Mouse (Mus musculus): ENCODE measurements around the gene B4galt1.

DNA sequence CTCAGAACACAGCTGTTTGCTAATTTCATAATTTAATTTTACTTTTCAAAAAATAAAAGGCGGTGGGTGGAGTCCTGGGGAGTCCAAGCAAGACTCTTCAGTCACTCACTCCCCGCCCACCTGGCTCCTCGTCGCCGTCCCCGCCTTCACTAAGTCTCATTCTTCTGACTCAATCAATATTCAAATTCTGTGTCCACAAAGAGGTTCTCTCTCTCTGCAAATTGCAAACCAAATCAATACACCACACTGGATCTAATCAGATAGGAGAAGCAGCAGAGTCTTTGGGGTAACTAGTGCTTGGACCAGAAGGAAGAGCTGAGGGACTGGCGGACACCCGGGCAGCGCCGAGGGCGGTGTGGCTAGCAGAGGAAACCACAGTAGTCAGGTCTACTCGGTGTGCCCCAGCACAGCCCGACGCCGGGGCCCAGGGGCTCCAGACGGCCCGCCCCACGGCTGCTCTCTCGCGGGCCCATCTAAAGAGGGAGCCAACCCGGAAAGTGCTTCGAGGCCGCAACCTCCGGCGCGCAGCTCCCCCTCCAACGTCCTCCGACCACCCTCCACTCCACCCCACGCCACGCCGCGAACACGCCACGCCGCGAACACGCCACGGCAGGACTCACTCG lies 96.5 kb downstream of the B4galt1 start:
- TF ChIP-seq CTCF (IDR thresholded peaks at IDR 0.05; ENCODE audit: control insufficient read depth, insufficient read depth, low read length) (no peak; the same call in 1 of the 2 replicates), POLR2A (IDR thresholded peaks at IDR 0.05; ENCODE audit: borderline replicate concordance, control insufficient read depth, low read depth, low read length) (no peak)
